Mouse (Mus musculus) brain, embryonic 14.5 days (tissue): ENCODE results near the gene Gstz1. TPM values are rescaled to one million over a fixed set of nuclear protein-coding genes. Genes with fewer than 3 reads are reported as not detected.

Experiments
- DNase-seq: peaks from one replicate; pipeline ENCODE4 v3.0.0-alpha.2; 2011; ENCODE audit warnings: low read depth
- CTCF ChIP-seq: fragments of 200-500 bp; IDR thresholded peaks from 2 replicates; pipeline ENCODE4 v1.5.1; 2012; ENCODE audit warnings: inconsistent platforms, mild to moderate bottlenecking, moderate library complexity, borderline replicate concordance; ENCODE audit not compliant: insufficient read depth, insufficient read length; ENCODE audit errors: extremely low read depth
- POLR2A ChIP-seq: fragments of 200-500 bp; IDR thresholded peaks from 2 replicates; pipeline ENCODE4 v1.6.1; 2012; ENCODE audit warnings: mild to moderate bottlenecking, inconsistent platforms, borderline replicate concordance; ENCODE audit not compliant: poor library complexity, insufficient read depth, insufficient read length, severe bottlenecking; ENCODE audit errors: extremely low read depth
- polyA plus RNA-seq: library from polyadenylated mRNA; depleted of rRNA; stranded (reverse); fragments of >200 nt; gene quantifications from 2 replicates; pipeline ENCODE4 v1.2.3, GENCODE M21; 2012; rRNA removed

The Gstz1 gene
- polyA plus RNA-seq: 57.3 and 58.2 TPM in 2 replicates

- DNase-seq: peak; percentile 97
- no peak for TF ChIP-seq CTCF
- no peak for TF ChIP-seq POLR2A
Observed at GRCm38 (mm10) chr12:87146966-87147365, at the start of gene Gstz1. Gene Gstz1, plus strand, starts transcription at chr12:87147165.

- DNase-seq: no peak
- TF ChIP-seq POLR2A (no peak), CTCF (no peak)
Observed at GRCm38 (mm10) chr12:87100331-87100730, 46.6 kb upstream of the Gstz1 start.

GRCm38 (mm10) chr12:87102165-87102631 lies 44.8 kb upstream of the Gstz1 start, which contains the start of gene Ngb:
Gene Ngb, minus strand, starts transcription at chr12:87102539.
- TF ChIP-seq POLR2A (no peak), CTCF (no peak)
- DNase-seq: no peak

- TF ChIP-seq CTCF (no peak), POLR2A (no peak)
- DNase-seq: no peak
Observed at GRCm38 (mm10) chr12:87103471-87103870, 43.5 kb upstream of the Gstz1 start.

GRCm38 (mm10) chr12:87104796-87105195 lies 42.2 kb upstream of the Gstz1 start:
- no peak for DNase-seq
- TF ChIP-seq CTCF (no peak), POLR2A (no peak)

- TF ChIP-seq CTCF: no peak
- DNase-seq: peak; percentile 43
Observed at GRCm38 (mm10) chr12:87107357-87107977, 39.5 kb upstream of the Gstz1 start.

GRCm38 (mm10) chr12:87121918-87122589 lies 24.9 kb upstream of the Gstz1 start:
- TF ChIP-seq POLR2A (no peak), CTCF (no peak)

GRCm38 (mm10) chr12:87127256-87127655 lies 19.7 kb upstream of the Gstz1 start:
- no peak for TF ChIP-seq CTCF
- TF ChIP-seq POLR2A: no peak
- no peak for DNase-seq

More at GRCm38 (mm10) chr12:87121918-87122589, 24.9 kb upstream of the Gstz1 start:
- DNase-seq: no peak

- DNase-seq: no peak
- TF ChIP-seq POLR2A (no peak), CTCF (no peak)
Observed at GRCm38 (mm10) chr12:87130224-87130623, 16.7 kb upstream of the Gstz1 start.

- TF ChIP-seq POLR2A: no peak
- TF ChIP-seq CTCF: no peak
- peak; percentile 41 for DNase-seq
Observed at GRCm38 (mm10) chr12:87131181-87131580, 15.8 kb upstream of the Gstz1 start.

GRCm38 (mm10) chr12:87131619-87132018 lies 15.3 kb upstream of the Gstz1 start:
- TF ChIP-seq POLR2A: no peak
- peak; percentile 57; the same call in 1 of the 2 replicates for TF ChIP-seq CTCF
- DNase-seq: peak; percentile 58

GRCm38 (mm10) chr12:87132210-87132609 lies 14.8 kb upstream of the Gstz1 start:
- TF ChIP-seq CTCF: no peak
- DNase-seq: no peak
